Mouse (Mus musculus): ENCODE measurements around the gene Olfr288.

DNA sequence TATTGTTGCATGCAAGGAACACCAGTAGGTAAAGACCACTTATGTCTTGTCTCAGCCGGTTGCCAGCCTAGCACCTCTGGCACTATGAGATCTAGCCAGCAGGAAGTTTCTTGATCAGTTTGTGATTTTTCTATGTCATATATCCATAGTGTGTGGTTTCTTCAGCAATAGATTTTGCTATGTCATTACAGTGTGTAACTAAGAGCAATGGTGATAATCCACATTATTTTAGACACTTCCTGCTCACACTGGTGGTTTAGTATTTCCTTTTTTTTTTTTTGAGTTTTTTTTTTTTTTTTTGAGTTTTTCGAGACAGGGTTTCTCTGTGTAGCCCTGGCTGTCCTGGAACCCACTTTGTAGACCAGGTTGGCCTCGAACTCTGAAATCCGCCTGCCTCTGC is 40.1 kb upstream of the Olfr288 start:
- no peak for TF ChIP-seq CTCF (IDR thresholded peaks at IDR 0.05; ENCODE audit: borderline replicate concordance, insufficient read depth, low read depth, low read length)
- no peak for TF ChIP-seq POLR2A (IDR thresholded peaks at IDR 0.05; ENCODE audit: borderline replicate concordance, insufficient read depth, low read length)

Data from cerebellum, adult 2 months (tissue).